Mouse (Mus musculus) neural tube, embryonic 14.5 days (tissue): ENCODE measurements around the gene Rassf3. TPM values are rescaled to one million over a fixed set of nuclear protein-coding genes. Genes with fewer than 3 reads are reported as not detected.

Experiments
- ATAC-seq: fragments of 200-750 bp; cut with Nextera tagmentation; 2 replicates; pipeline ENCODE4 v1.8.0; 2017; ENCODE audit warnings: low read depth, mild to moderate bottlenecking, moderate TSS enrichment, moderate library complexity
- H3K27ac ChIP-seq: fragments of 300-500 bp; sonication (generic); 2 replicates; pipeline ENCODE4 v1.5.1; 2014; ENCODE audit warnings: low read depth, mild to moderate bottlenecking, control low read depth, low read length, moderate library complexity, mixed read lengths
- H3K27me3 ChIP-seq: fragments of 300-500 bp; sonication (generic); 2 replicates; pipeline ENCODE4 v1.6.1; 2014; ENCODE audit warnings: low read length; ENCODE audit not compliant: control insufficient read depth, insufficient read depth
- H3K36me3 ChIP-seq: fragments of 300-500 bp; sonication (generic); 2 replicates; pipeline ENCODE4 v1.6.1; 2014; ENCODE audit warnings: low read length, mixed read lengths; ENCODE audit not compliant: control insufficient read depth, insufficient read depth
- H3K4me1 ChIP-seq: fragments of 300-500 bp; sonication (generic); 2 replicates; pipeline ENCODE4 v1.6.1; 2014; ENCODE audit warnings: low read length; ENCODE audit not compliant: control insufficient read depth, insufficient read depth
- H3K4me2 ChIP-seq: fragments of 300-500 bp; sonication (generic); 2 replicates; pipeline ENCODE4 v1.6.1; 2014; ENCODE audit warnings: mild to moderate bottlenecking, low read depth, low read length, control low read depth
- H3K4me3 ChIP-seq: fragments of 300-500 bp; sonication (generic); 2 replicates; pipeline ENCODE4 v1.5.1; 2014; ENCODE audit warnings: low read depth, low read length, control low read depth, mixed read lengths
- H3K9ac ChIP-seq: fragments of 300-500 bp; sonication (generic); replicated peaks from 2 replicates; pipeline ENCODE4 v1.6.1; 2014; ENCODE audit warnings: low read depth, mild to moderate bottlenecking, control low read depth, low read length, mixed read lengths
- H3K9me3 ChIP-seq: fragments of 300-500 bp; sonication (generic); 2 replicates; pipeline ENCODE4 v1.6.1; 2016; ENCODE audit warnings: low read length; ENCODE audit not compliant: control insufficient read depth
- WGBS: fragments of 180-500 bp; shearing (Covaris S2); extraction: QIAGEN DNeasy Blood & Tissue Kit; methylation state at CpG from one replicate; pipeline ENCODE4 v1.1.7; 2014; 5-methylcytosine and 5-hydroxymethylcytosine counted together
- polyA plus RNA-seq: library from polyadenylated mRNA; unstranded; fragments of >200 nt; fragmentation: Nextera tagmentation; extraction: Ambion mirVana; gene quantifications from 2 replicates; pipeline ENCODE4 v1.2.1, GENCODE M21; 2014

The Rassf3 gene
- polyA plus RNA-seq, 1 experiment from 2014 or later, result 4.1 TPM

GRCm38 (mm10) chr10:121439310-121439731, 36.8 kb downstream of the Rassf3 start:
- Histone ChIP-seq H3K4me1 (no peaks in the 10 kb centered on the region), H3K36me3 (no peaks in the 10 kb centered on the region), H3K9ac (no peak overlapping the region), H3K4me2 (no peak overlapping the region), H3K27ac (no peak overlapping the region), H3K9me3 (no peaks in the 10 kb centered on the region), H3K4me3 (no peak overlapping the region), H3K27me3 (no peaks in the 10 kb centered on the region)
- ATAC-seq, result no peak
- WGBS, result 90% methylated on average over 12 of the region's 12 CpGs

GRCm38 (mm10) chr10:121438109-121438508, 38.0 kb downstream of the Rassf3 start:
- Histone ChIP-seq H3K9ac (no peak overlapping the region), H3K27ac (no peak overlapping the region), H3K4me3 (no peak overlapping the region), H3K9me3 (no peaks in the 10 kb centered on the region), H3K27me3 (no peaks in the 10 kb centered on the region), H3K4me2 (no peak overlapping the region), H3K4me1 (peaks cover under 1% of the 10 kb centered on the region; the same call in 1 of the 2 replicates), H3K36me3 (no peaks in the 10 kb centered on the region)
- WGBS, result 55% methylated on average over 7 of the region's 8 CpGs
- ATAC-seq, result no peak

GRCm38 (mm10) chr10:121436693-121437092, 39.5 kb downstream of the Rassf3 start:
- H3K4me3 ChIP-seq, result no peak overlapping the region
- no peaks in the 10 kb centered on the region for H3K9me3 ChIP-seq
- no peak overlapping the region for H3K27ac ChIP-seq
- no peak for ATAC-seq
- H3K36me3 ChIP-seq, result no peaks in the 10 kb centered on the region
- no peaks in the 10 kb centered on the region for H3K27me3 ChIP-seq
- H3K4me2 ChIP-seq, result no peak overlapping the region
- WGBS, result 71% methylated on average over 4 of the region's 4 CpGs
- no peak overlapping the region for H3K9ac ChIP-seq
- H3K4me1 ChIP-seq, result peaks cover 7% of the 10 kb centered on the region; the same call in 1 of the 2 replicates

DNA sequence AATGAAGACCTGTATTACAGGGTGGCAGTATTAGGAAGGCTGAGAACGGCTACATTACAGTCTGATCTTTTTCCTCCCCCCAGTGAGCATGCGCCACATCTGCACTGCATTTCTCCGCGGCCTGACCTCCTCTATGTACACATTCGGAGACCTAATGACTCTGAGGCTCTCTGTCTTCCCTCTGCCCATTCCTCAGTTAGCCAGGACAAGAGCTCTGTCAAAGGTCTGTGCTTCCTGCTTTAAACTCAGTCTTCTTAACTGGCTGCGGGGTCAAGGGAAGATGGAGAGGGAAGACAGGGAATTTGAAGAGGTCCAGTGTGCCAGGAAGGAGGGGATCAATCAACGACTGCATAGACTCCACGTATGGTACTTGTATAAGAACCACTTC, 39.9 kb downstream of the Rassf3 start:
- no peak for ATAC-seq
- no peaks in the 10 kb centered on the region for H3K27me3 ChIP-seq
- H3K4me1 ChIP-seq, result peaks cover 7% of the 10 kb centered on the region; the same call in 1 of the 2 replicates
- no peak overlapping the region for H3K27ac ChIP-seq
- H3K4me3 ChIP-seq, result no peak overlapping the region
- H3K9me3 ChIP-seq, result no peaks in the 10 kb centered on the region
- H3K9ac ChIP-seq, result no peak overlapping the region
- 61% methylated on average over 8 of the region's 8 CpGs for WGBS
- no peak overlapping the region for H3K4me2 ChIP-seq
- H3K36me3 ChIP-seq, result no peaks in the 10 kb centered on the region

DNA sequence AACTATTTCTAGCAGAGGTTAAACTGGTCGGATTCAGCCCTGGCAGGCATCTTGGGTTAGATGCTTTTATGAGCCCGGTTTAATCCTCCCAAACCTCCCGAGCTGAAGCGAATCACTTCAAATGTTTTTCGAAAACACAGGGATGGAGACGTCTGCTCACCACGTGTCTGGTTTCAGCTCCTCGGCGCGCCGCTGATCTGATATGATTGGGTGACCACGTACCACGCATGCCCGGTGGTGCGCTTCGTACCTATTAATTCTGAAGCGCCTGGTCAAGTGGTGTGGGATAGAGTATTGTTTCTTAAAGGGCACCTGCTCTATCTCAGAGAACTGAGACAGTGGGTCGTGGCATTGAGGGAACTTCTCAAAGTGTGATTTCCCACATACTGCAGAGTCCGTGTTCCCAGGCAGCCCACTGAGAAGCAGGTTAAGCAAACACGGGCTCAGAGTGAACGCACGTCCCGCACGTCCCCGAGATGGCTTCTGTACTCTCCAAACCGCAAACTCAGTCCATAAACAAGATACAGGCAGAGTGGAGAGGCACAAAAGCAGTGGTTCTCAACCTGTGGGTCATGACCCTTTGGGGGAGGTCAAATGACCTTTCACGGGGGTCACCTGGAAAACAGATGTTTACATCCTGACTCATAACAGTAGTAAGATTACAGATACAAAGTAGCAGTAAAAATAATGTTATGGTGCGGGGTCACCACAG, 40.4 kb downstream of the Rassf3 start:
- Histone ChIP-seq H3K9me3 (no peaks in the 10 kb centered on the region), H3K27me3 (no peaks in the 10 kb centered on the region), H3K4me2 (no peak overlapping the region), H3K4me1 (peaks cover 9% of the 10 kb centered on the region; the same call in 1 of the 2 replicates), H3K27ac (no peak overlapping the region), H3K9ac (no peak overlapping the region), H3K36me3 (no peaks in the 10 kb centered on the region), H3K4me3 (no peak overlapping the region)
- 80% methylated on average over 28 of the region's 28 CpGs for WGBS
- ATAC-seq, result no peak

DNA sequence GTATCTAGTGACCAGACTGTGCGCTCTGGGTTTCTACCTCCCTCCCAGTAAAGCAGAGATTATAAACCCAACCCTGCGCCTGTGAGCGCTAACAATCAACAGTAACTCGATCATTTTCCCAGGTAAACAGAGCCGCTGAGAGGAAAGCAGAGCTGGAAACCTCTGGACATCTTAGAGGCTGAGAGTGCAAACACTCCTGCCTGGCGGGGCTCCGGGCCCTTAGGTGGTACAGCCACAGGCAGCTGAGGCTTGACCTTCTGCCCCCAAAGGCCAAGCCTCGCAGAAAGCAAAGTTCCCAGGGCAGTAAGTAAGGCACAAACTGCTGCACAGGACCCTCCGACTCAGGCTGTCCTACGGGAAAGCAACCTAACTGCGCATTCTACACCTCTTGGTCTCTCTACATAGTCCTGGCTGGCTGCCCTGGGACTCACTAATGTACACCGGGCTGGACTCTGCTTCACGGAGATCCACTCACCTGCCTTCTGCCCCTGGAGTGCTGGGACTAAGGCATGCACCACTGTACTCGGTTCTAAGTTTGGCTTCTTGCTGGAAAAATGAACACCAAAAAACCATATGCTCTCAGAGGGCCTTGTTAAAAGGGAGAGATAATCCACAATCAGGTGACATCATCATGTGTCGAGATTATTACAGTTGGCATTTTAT, 41.6 kb downstream of the Rassf3 start:
- 81% methylated on average over 15 of the region's 15 CpGs for WGBS
- ATAC-seq, result no peak

GRCm38 (mm10) chr10:121432635-121433280, 43.4 kb downstream of the Rassf3 start:
- Histone ChIP-seq H3K9ac (no peak overlapping the region), H3K36me3 (no peaks in the 10 kb centered on the region), H3K4me2 (no peak overlapping the region), H3K27me3 (no peaks in the 10 kb centered on the region), H3K4me1 (peaks cover 13% of the 10 kb centered on the region; the same call in 1 of the 2 replicates), H3K4me3 (no peak overlapping the region), H3K27ac (no peak overlapping the region; the same call in 1 of the 2 replicates), H3K9me3 (no peaks in the 10 kb centered on the region)
- ATAC-seq, result no peak
- WGBS, result 45% methylated on average over 16 of the region's 16 CpGs

More for the DNA sequence above, 41.6 kb downstream of the Rassf3 start:
- Histone ChIP-seq H3K9me3 (no peaks in the 10 kb centered on the region), H3K4me3 (no peak overlapping the region), H3K4me2 (no peak overlapping the region), H3K36me3 (no peaks in the 10 kb centered on the region), H3K27ac (no peak overlapping the region), H3K27me3 (no peaks in the 10 kb centered on the region), H3K9ac (no peak overlapping the region), H3K4me1 (peaks cover 13% of the 10 kb centered on the region; the same call in 1 of the 2 replicates)

GRCm38 (mm10) chr10:121432041-121432634, 44.0 kb downstream of the Rassf3 start:
- Histone ChIP-seq H3K27me3 (no peaks in the 10 kb centered on the region), H3K4me1 (peaks cover 13% of the 10 kb centered on the region; the same call in 1 of the 2 replicates), H3K27ac (no peak overlapping the region), H3K4me3 (no peak overlapping the region), H3K9ac (no peak overlapping the region), H3K36me3 (no peaks in the 10 kb centered on the region), H3K9me3 (no peaks in the 10 kb centered on the region), H3K4me2 (no peak overlapping the region)
- no peak for ATAC-seq
- 50% methylated on average over 12 of the region's 12 CpGs for WGBS
